Comparison of ENCODE assay signal across 30 mouse cellular contexts in genomic region chr7:83640581-83640980, GRCm38 (mm10). TPM values are rescaled to one million over a fixed set of nuclear protein-coding genes. Genes with fewer than 3 reads are reported as not detected.
DNase-seq lines count a peak whose midpoint lies in the region; ATAC-seq and TF ChIP-seq lines count a peak whose summit lies in the region.
"Had no signal": no experiment of that assay in that cellular context is flagged by ENCODE, and none has a peak within 500 bp of the region (broad histone marks: within the 10 kb centered on the region; RNA-seq: fewer than 3 reads in every experiment).

No protein-coding gene starts in this region.

- H3K27ac ChIP-seq in heart, embryonic 12.5 days (ENCODE audit: poor library complexity, severe bottlenecking) = peak overlapping the region; percentile 83; the same call in 1 of the 2 replicates
- no peak overlapping the region for H3K27ac ChIP-seq in heart, adult 2 months
- no peak overlapping the region for H3K27ac ChIP-seq in liver, embryonic 11.5 days (ENCODE audit: low read depth, low read length)
- no peak overlapping the region for H3K27ac ChIP-seq in liver, postnatal 0 days (ENCODE audit: low read depth)
- H3K27ac ChIP-seq: gastrocnemius, adult 2 months; kidney, embryonic 15.5 days; layer of hippocampus, adult 2 months; left cerebral cortex, adult 2 months; limb, embryonic 12.5 days; midbrain, embryonic 12.5 days; neural tube, embryonic 13.5 days had no signal

- no peak overlapping the region for H3K9ac ChIP-seq in heart, embryonic 12.5 days
- H3K9ac ChIP-seq in heart, adult 2 months (ENCODE audit: low read depth, low read length) = no peak overlapping the region
- H3K9ac ChIP-seq in liver, embryonic 11.5 days (ENCODE audit: low read depth, low read length) = no peak overlapping the region
- no peak overlapping the region for H3K9ac ChIP-seq in liver, postnatal 0 days (replicated peaks)
- H3K9ac ChIP-seq: kidney, embryonic 15.5 days; limb, embryonic 12.5 days; midbrain, embryonic 12.5 days; neural tube, embryonic 13.5 days had no signal

- H3K9me3 ChIP-seq in heart, embryonic 12.5 days (replicated peaks) = no peaks in the 10 kb centered on the region
- H3K9me3 ChIP-seq in liver, embryonic 11.5 days (ENCODE audit: control insufficient read depth, low read length) = no peaks in the 10 kb centered on the region
- no peaks in the 10 kb centered on the region for H3K9me3 ChIP-seq in liver, postnatal 0 days (ENCODE audit: low read length)
- H3K9me3 ChIP-seq: kidney, embryonic 15.5 days; limb, embryonic 12.5 days; megakaryocyte, embryonic 14.5 days; midbrain, embryonic 12.5 days; neural tube, embryonic 13.5 days had no signal

- H3K4me3 ChIP-seq in heart, embryonic 12.5 days = no peak overlapping the region
- no peak overlapping the region for H3K4me3 ChIP-seq in heart, adult 2 months
- no peak overlapping the region for H3K4me3 ChIP-seq in liver, embryonic 11.5 days (ENCODE audit: low read depth, low read length)
- no peak overlapping the region for H3K4me3 ChIP-seq in liver, postnatal 0 days (ENCODE audit: low read depth, low read length)
- H3K4me3 ChIP-seq: gastrocnemius, adult 2 months; kidney, embryonic 15.5 days; layer of hippocampus, adult 2 months; left cerebral cortex, adult 2 months; limb, embryonic 12.5 days; megakaryocyte, embryonic 14.5 days; midbrain, embryonic 12.5 days; myocyte; neural tube, embryonic 13.5 days had no signal

- no peaks in the 10 kb centered on the region for H3K27me3 ChIP-seq in heart, embryonic 12.5 days (replicated peaks)
- H3K27me3 ChIP-seq in heart, adult 2 months (ENCODE audit: control insufficient read depth, insufficient read depth, low read length) = no peaks in the 10 kb centered on the region
- H3K27me3 ChIP-seq in liver, embryonic 11.5 days (replicated peaks; ENCODE audit: control insufficient read depth, insufficient read depth, low read length) = no peaks in the 10 kb centered on the region
- no peaks in the 10 kb centered on the region for H3K27me3 ChIP-seq in liver, postnatal 0 days (ENCODE audit: insufficient read depth, low read length)
- H3K27me3 ChIP-seq: kidney, embryonic 15.5 days; limb, embryonic 12.5 days; midbrain, embryonic 12.5 days; neural tube, embryonic 13.5 days; Patski had no signal

- no peak overlapping the region for H3K4me2 ChIP-seq in heart, embryonic 12.5 days
- H3K4me2 ChIP-seq in liver, embryonic 11.5 days = no peak overlapping the region
- no peak overlapping the region for H3K4me2 ChIP-seq in liver, postnatal 0 days (ENCODE audit: low read depth, low read length)
- H3K4me2 ChIP-seq: kidney, embryonic 15.5 days; limb, embryonic 12.5 days; midbrain, embryonic 12.5 days; neural tube, embryonic 13.5 days had no signal

- TF ChIP-seq EP300 in heart, adult 2 months (IDR thresholded peaks at IDR 0.05; ENCODE audit: insufficient read depth, low read depth, low read length) = no peak
- TF ChIP-seq EP300 in liver, postnatal 0 days (IDR thresholded peaks at IDR 0.05; ENCODE audit: low read depth) = no peak

- no peak for TF ChIP-seq POLR2A in heart, adult 2 months (IDR thresholded peaks at IDR 0.05; ENCODE audit: insufficient read depth, low read depth, low read length)

- DNase-seq in cerebellum, adult 9-10 months = peak; percentile 51
- DNase-seq in cerebellum, adult 18-20 months = no peak
- no peak for DNase-seq in heart, adult 2 months
- DNase-seq in liver, embryonic 11.5 days (ENCODE audit: low spot score) = peak; percentile 22
- DNase-seq in liver, postnatal 0 days = no peak
- DNase-seq in frontal cortex, postnatal 25 days (ENCODE audit: low spot score in 2 of 2) = no peak
- DNase-seq: adrenal gland, postnatal 10 days; cerebellum, adult 11 months; cerebellum, postnatal 10 days; gastrocnemius, adult 2 months; gastrocnemius, postnatal 36 days; kidney, adult 18-20 months; kidney, postnatal 36 days; right cerebral cortex, postnatal 4 days; thymus, postnatal 4 days had no signal

- intact Hi-C loops in heart, adult 2 months (cut with DNase I) = no loop called here

- peaks cover 43% of the 10 kb centered on the region for H3K4me1 ChIP-seq in heart, embryonic 12.5 days (replicated peaks)
- no peaks in the 10 kb centered on the region for H3K4me1 ChIP-seq in heart, adult 2 months (ENCODE audit: control insufficient read depth, insufficient read depth, low read length)
- H3K4me1 ChIP-seq in liver, embryonic 11.5 days (replicated peaks; ENCODE audit: control insufficient read depth, insufficient read depth, low read length) = no peaks in the 10 kb centered on the region
- H3K4me1 ChIP-seq in liver, postnatal 0 days (ENCODE audit: insufficient read depth) = peaks cover 9% of the 10 kb centered on the region
- H3K4me1 ChIP-seq: limb, embryonic 12.5 days had no signal

- no peak for ATAC-seq in heart, embryonic 12.5 days (ENCODE audit: insufficient number of reproducible peaks, low FRiP score)
- no peak for ATAC-seq in liver, embryonic 11.5 days (replicated peaks; ENCODE audit: low FRiP score)
- ATAC-seq in liver, postnatal 0 days = no peak
- peak; percentile 1 for ATAC-seq in CD4-positive, CD25-positive, alpha-beta regulatory T cell, adult 4 months
- ATAC-seq: forebrain, embryonic 14.5 days; hindbrain, embryonic 16.5 days; Patski had no signal

- H3K36me3 ChIP-seq in heart, embryonic 12.5 days = peaks cover 53% of the 10 kb centered on the region
- H3K36me3 ChIP-seq in heart, adult 2 months (ENCODE audit: control insufficient read depth, insufficient read depth, low read length) = no peaks in the 10 kb centered on the region
- H3K36me3 ChIP-seq in liver, embryonic 11.5 days (ENCODE audit: control insufficient read depth, insufficient read depth, low read length) = peaks cover 3% of the 10 kb centered on the region; the same call in 1 of the 2 replicates
- peaks cover 67% of the 10 kb centered on the region for H3K36me3 ChIP-seq in liver, postnatal 0 days (replicated peaks; ENCODE audit: insufficient read depth, low read length)

- WGBS in heart, embryonic 12.5 days = 84% methylated on average over 5 of the region's 5 CpGs
- 88% methylated on average over 5 of the region's 5 CpGs for WGBS in heart, adult 2 months
- 88% methylated on average over 5 of the region's 5 CpGs for WGBS in liver, embryonic 11.5 days
- WGBS in liver, postnatal 0 days (ENCODE audit: insufficient replicate concordance) = 88% methylated on average over 5 of the region's 5 CpGs

- H3K79me2 ChIP-seq in heart, adult 2 months (replicated peaks; ENCODE audit: control insufficient read depth, insufficient read depth, low read length) = no peaks in the 10 kb centered on the region

- no peak for TF ChIP-seq CTCF in heart, adult 2 months (IDR thresholded peaks at IDR 0.05)
- TF ChIP-seq CTCF in liver, postnatal 0 days (IDR thresholded peaks at IDR 0.05; ENCODE audit: low read depth) = no peak

RNA-seq across cellular contexts. Expression of gene Stard5, which starts 8.8 kb away (rescaled TPM):
- polyA plus RNA-seq in heart, embryonic 12.5 days (2016; fragmentation: Nextera tagmentation; extraction: Ambion mirVana) = 35.1 and 35.4 TPM in 2 replicates
- total RNA-seq in heart, adult 2 months (2021) = 1 to 10 TPM; 8.6 to 9.2 TPM
- 6.7 and 9.6 TPM in 2 replicates for polyA plus RNA-seq in heart, adult 2 months (2012; rRNA removed)
- 9.2 and 10.8 TPM in 2 replicates for polyA plus RNA-seq in liver, embryonic 11.5 days (2014; fragmentation: Nextera tagmentation; extraction: Ambion mirVana)
- 61.4 and 63.2 TPM in 2 replicates for polyA plus RNA-seq in liver, postnatal 0 days (2015; fragmentation: Nextera tagmentation; extraction: Ambion mirVana)
- polyA plus RNA-seq in CD4-positive, CD25-positive, alpha-beta regulatory T cell, adult 4 months (2017; shearing (Covaris generic)) = 10 to 100 TPM; 49.3 to 54.4 TPM

RNA-seq across cellular contexts. Expression of gene Tmc3, which starts 55.9 kb away (rescaled TPM):
- 0.15 and 0.63 TPM in 2 replicates for polyA plus RNA-seq in heart, embryonic 12.5 days (2016; fragmentation: Nextera tagmentation; extraction: Ambion mirVana)
- under 1 TPM in 1 of 2 experiments, not detected in 1; 0.11 TPM for total RNA-seq in heart, adult 2 months (2021)
- 0.08 and 0.44 TPM in 2 replicates for polyA plus RNA-seq in heart, adult 2 months (2012; rRNA removed)
- polyA plus RNA-seq in liver, embryonic 11.5 days (2014; fragmentation: Nextera tagmentation; extraction: Ambion mirVana) = 0.42 and 0.47 TPM in 2 replicates
- 0.09 and 0.21 TPM in 2 replicates for polyA plus RNA-seq in liver, postnatal 0 days (2015; fragmentation: Nextera tagmentation; extraction: Ambion mirVana)
- under 1 TPM; 0.79 to 1.00 TPM for polyA plus RNA-seq in CD4-positive, CD25-positive, alpha-beta regulatory T cell, adult 4 months (2017; shearing (Covaris generic))
- total RNA-seq: gastrocnemius, adult 2 months; MEL had no signal
- polyA plus RNA-seq: C2C12 had no signal

Comparison
In these comparisons a context has a peak if more than half of its experiments do, and no peak if none do; other contexts are left out.
1. DNase-seq: peak in cerebellum, adult 9-10 months (single experiment) and liver, embryonic 11.5 days (single experiment); none in cerebellum, adult 18-20 months (0 of 2), heart, adult 2 months (0 of 2), liver, postnatal 0 days (single experiment) and frontal cortex, postnatal 25 days (0 of 2).